Mouse (Mus musculus): ENCODE data around the gene Hnrnph1. TPM values are rescaled to one million over a fixed set of nuclear protein-coding genes. Genes with fewer than 3 reads are reported as not detected.

Gene Hnrnph1
- polyA plus RNA-seq, 1 experiment from 2014 or later, result 636 TPM

MicroRNAs within 50 kb of the gene (microRNA counts, 519-probe panel; counts per million panel counts)
- microRNA mmu-miR-804, result 4,457 counts per million, percentile 34 among the panel's probes with 10 or more counts

Small RNA genes lying within 50 kb of the gene (microRNA-seq; reads per million reads assigned to microRNA genes)
- gene Mir804, result not detected

Other genes starting within 250 kb of the Hnrnph1 start
- 45.6 and 48.6 TPM in 2 replicates for gene Tbc1d9b, start 245.6 kb upstream of the Hnrnph1 start, polyA plus RNA-seq (2016; fragmentation: Nextera tagmentation; extraction: Ambion mirVana)
- 22.8 and 23.8 TPM in 2 replicates for gene Mrnip, start 202.5 kb upstream of the Hnrnph1 start, polyA plus RNA-seq (2016; fragmentation: Nextera tagmentation; extraction: Ambion mirVana)
- gene Sqstm1, start 166.2 kb upstream of the Hnrnph1 start, polyA plus RNA-seq (2016; fragmentation: Nextera tagmentation; extraction: Ambion mirVana), result 165 and 167 TPM in 2 replicates
- gene Mgat4b, start 166.1 kb upstream of the Hnrnph1 start, polyA plus RNA-seq (2016; fragmentation: Nextera tagmentation; extraction: Ambion mirVana), result 31.2 and 35.2 TPM in 2 replicates
- gene Ltc4s, start 138.4 kb upstream of the Hnrnph1 start, polyA plus RNA-seq (2016; fragmentation: Nextera tagmentation; extraction: Ambion mirVana), result 0.47 and 1.0 TPM in 2 replicates
- 9.0 and 10.4 TPM in 2 replicates for gene Maml1, start 84.7 kb upstream of the Hnrnph1 start, polyA plus RNA-seq (2016; fragmentation: Nextera tagmentation; extraction: Ambion mirVana)
- 292 and 313 TPM in 2 replicates for gene Canx, start 51.3 kb upstream of the Hnrnph1 start, polyA plus RNA-seq (2016; fragmentation: Nextera tagmentation; extraction: Ambion mirVana)
- 0.44 TPM in 1 of 2 replicates, not detected in the other for gene Cby3, start 22.5 kb upstream of the Hnrnph1 start, polyA plus RNA-seq (2016; fragmentation: Nextera tagmentation; extraction: Ambion mirVana)
- gene Rufy1, start 54.1 kb downstream of the Hnrnph1 start, polyA plus RNA-seq (2016; fragmentation: Nextera tagmentation; extraction: Ambion mirVana), result 28.1 and 32.0 TPM in 2 replicates
- 2.8 and 3.0 TPM in 2 replicates for gene Adamts2, start 225.1 kb downstream of the Hnrnph1 start, polyA plus RNA-seq (2016; fragmentation: Nextera tagmentation; extraction: Ambion mirVana)

Measured in limb, embryonic 12.5 days (tissue).